Mouse (Mus musculus) myocyte (in vitro differentiated cells): ENCODE measurements at regions not wholly inside any gene's neighbourhood (a gene's known extent, or its start where the extent isn't known, plus 50 kb on each side); places are given as distances from the start of the nearest gene placed in this dataset.

ENCODE experiments used
- MAX ChIP-seq: IDR thresholded peaks from one replicate; pipeline ENCODE4 v1.6.1; 2011; ENCODE audit warnings: low read depth, mild to moderate bottlenecking, control low read depth
- POLR2A ChIP-seq: IDR thresholded peaks from one replicate; pipeline ENCODE4 v1.6.1; 2011; ENCODE audit warnings: low read depth, mild to moderate bottlenecking, control low read depth, moderate library complexity; ENCODE audit not compliant: insufficient read length
- POLR2AphosphoS2 ChIP-seq: IDR thresholded peaks from one replicate; pipeline ENCODE4 v1.6.1; 2011; ENCODE audit warnings: low read depth, control low read depth; ENCODE audit not compliant: insufficient read length
- TCF12 ChIP-seq: IDR thresholded peaks from one replicate; pipeline ENCODE4 v1.6.1; 2011; ENCODE audit warnings: mild to moderate bottlenecking, control low read depth; ENCODE audit not compliant: poor library complexity, insufficient read depth, severe bottlenecking

- no peak for TF ChIP-seq POLR2A
- TF ChIP-seq POLR2AphosphoS2 = no peak
- no peak for TF ChIP-seq MAX
- no peak for TF ChIP-seq TCF12
These were observed 97.7 kb upstream of the Acsl4 start for GRCm38 (mm10) chrX:142488078-142488477.
